Mouse (Mus musculus) cortical plate, adult 2 months (tissue): ENCODE measurements around the gene Ppp2r2c.

ENCODE experiments used
- CTCF ChIP-seq: fragments of 200-500 bp; IDR thresholded peaks from 2 replicates; pipeline ENCODE4 v1.5.1; 2011; ENCODE audit warnings: mild to moderate bottlenecking, control low read depth, low read length; ENCODE audit not compliant: insufficient read depth; ENCODE audit errors: extremely low read depth
- POLR2A ChIP-seq: fragments of 200-500 bp; IDR thresholded peaks from 2 replicates; pipeline ENCODE4 v1.6.1; 2011; ENCODE audit warnings: mild to moderate bottlenecking, low read length, control low read depth; ENCODE audit not compliant: insufficient read depth; ENCODE audit errors: extremely low read depth

- TF ChIP-seq CTCF (no peak), POLR2A (no peak)
Observed at GRCm38 (mm10) chr5:36990631-36991350, 122.5 kb downstream of the Ppp2r2c start.
